Mouse (Mus musculus) ES-Bruce4 (cell line): ENCODE measurements around the gene Clcn6. TPM values are rescaled to one million over a fixed set of nuclear protein-coding genes. Genes with fewer than 3 reads are reported as not detected.
"Not testable (repeated sequence)": the region's sequence is repeated elsewhere in the genome, so short reads cannot be mapped to it uniquely, and the experiment has no call there.

Source experiments
- H3K27ac ChIP-seq: 2 replicates; pipeline ENCODE4 v1.5.1; 2012; ENCODE audit warnings: low read length, inconsistent platforms; ENCODE audit not compliant: insufficient read depth
- H3K27me3 ChIP-seq: 2 replicates; pipeline ENCODE4 v1.6.1; 2012; ENCODE audit warnings: mild to moderate bottlenecking, low read length, inconsistent platforms; ENCODE audit not compliant: control insufficient read depth, poor library complexity, insufficient read depth, severe bottlenecking
- H3K36me3 ChIP-seq: 2 replicates; pipeline ENCODE4 v1.6.1; 2012; ENCODE audit warnings: inconsistent platforms, mild to moderate bottlenecking, low read length, moderate library complexity; ENCODE audit not compliant: control insufficient read depth, poor library complexity, insufficient read depth, severe bottlenecking
- H3K4me1 ChIP-seq: one replicate; pipeline ENCODE4 v1.8.1; 2011; ENCODE audit warnings: low read length; ENCODE audit not compliant: control insufficient read depth, insufficient read depth
- H3K4me3 ChIP-seq: 2 replicates; pipeline ENCODE4 v1.5.1; 2011; ENCODE audit warnings: low read depth, mild to moderate bottlenecking, low read length
- H3K9ac ChIP-seq: 2 replicates; pipeline ENCODE4 v1.6.1; 2012; ENCODE audit warnings: low read depth, mild to moderate bottlenecking, inconsistent platforms; ENCODE audit not compliant: poor library complexity, severe bottlenecking
- H3K9me3 ChIP-seq: replicated peaks from 2 replicates; pipeline ENCODE4 v1.6.1; 2012; ENCODE audit warnings: mild to moderate bottlenecking, low read length, inconsistent platforms; ENCODE audit not compliant: control insufficient read depth, poor library complexity, insufficient read depth, severe bottlenecking
- CTCF ChIP-seq: IDR thresholded peaks from one replicate; pipeline ENCODE4 v1.8.1; 2011; ENCODE audit warnings: low read depth, low read length
- EP300 ChIP-seq: IDR thresholded peaks from 2 replicates; pipeline ENCODE4 v1.6.1; 2011; ENCODE audit warnings: low read depth, low read length; ENCODE audit not compliant: insufficient read depth
- POLR2A ChIP-seq: IDR thresholded peaks from one replicate; pipeline ENCODE4 v1.8.1; 2011; ENCODE audit warnings: low read length; ENCODE audit not compliant: insufficient read depth
- polyA plus RNA-seq: library from polyadenylated mRNA; stranded (reverse); fragments of >200 nt; gene quantifications from 2 replicates; pipeline ENCODE4 v1.2.4, GENCODE M21; 2011; ENCODE audit warnings: low read depth; ENCODE audit not compliant: missing spikeins, insufficient read depth, insufficient read length

Clcn6 gene
- polyA plus RNA-seq, 1 experiment = 16.7 TPM

DNA sequence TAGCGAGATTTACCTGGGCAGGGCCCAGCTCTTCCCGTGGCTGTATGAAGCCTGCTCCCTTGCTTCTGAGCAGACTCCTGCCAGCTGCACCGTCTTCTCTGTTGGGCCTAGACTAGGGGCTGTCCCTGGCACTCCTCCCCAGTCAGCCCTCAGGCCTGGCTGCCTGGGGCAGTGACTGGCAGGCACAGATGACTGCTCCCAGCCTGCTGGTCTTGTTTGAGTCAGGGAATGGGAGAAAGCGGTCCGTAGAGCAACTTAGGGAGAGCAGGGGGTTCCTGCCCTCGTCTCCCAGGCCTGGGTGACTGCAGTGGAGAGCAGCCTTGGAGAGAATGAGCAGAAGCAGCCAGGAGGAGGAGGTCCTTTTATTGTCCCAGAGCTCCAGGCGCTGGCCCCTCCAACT, 17.6 kb upstream of the Clcn6 start:
- H3K4me1 ChIP-seq = no peaks in the 10 kb centered on the region
- no peaks in the 10 kb centered on the region for H3K9me3 ChIP-seq
- H3K27me3 ChIP-seq = no peaks in the 10 kb centered on the region
- no peak overlapping the region for H3K9ac ChIP-seq
- TF ChIP-seq CTCF (no peak), POLR2A (no peak), EP300 (no peak)
- no peak overlapping the region for H3K27ac ChIP-seq
- H3K36me3 ChIP-seq = peaks cover 5% of the 10 kb centered on the region; the same call in 1 of the 2 replicates
- no peak overlapping the region for H3K4me3 ChIP-seq

- peaks cover 5% of the 10 kb centered on the region; the same call in 1 of the 2 replicates for H3K36me3 ChIP-seq
Observed at GRCm38 (mm10) chr4:148054961-148055695, 16.5 kb upstream of the Clcn6 start.

DNA sequence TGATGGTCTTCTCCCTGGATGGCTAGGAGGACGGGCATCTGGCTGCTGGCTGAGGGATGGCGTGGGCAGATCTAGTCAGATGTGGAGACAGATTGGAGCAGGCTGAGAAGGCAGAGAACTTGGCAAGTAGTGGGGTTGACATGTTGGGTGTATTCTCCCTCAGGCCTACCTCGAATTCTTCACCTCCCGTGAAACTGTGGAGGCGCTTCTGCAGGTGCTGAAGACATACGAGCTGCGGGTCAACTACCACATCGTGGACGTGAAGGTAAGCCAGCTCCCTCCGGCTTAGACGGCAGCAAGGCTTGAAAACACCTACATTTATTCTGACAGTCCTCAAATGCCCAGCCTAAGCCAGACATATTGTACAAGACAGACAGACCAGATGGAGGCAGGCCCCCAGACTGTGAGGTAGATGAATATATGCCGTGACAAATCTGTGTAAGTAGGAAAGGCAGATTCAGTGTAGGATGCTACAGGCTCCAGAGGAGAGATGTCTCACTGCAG, 14.8 kb upstream of the Clcn6 start:
- Histone ChIP-seq H3K9me3 (no peaks in the 10 kb centered on the region), H3K9ac (no peak overlapping the region), H3K36me3 (peaks cover 7% of the 10 kb centered on the region; the same call in 1 of the 2 replicates), H3K27ac (no peak overlapping the region), H3K4me1 (no peaks in the 10 kb centered on the region), H3K4me3 (no peak overlapping the region), H3K27me3 (no peaks in the 10 kb centered on the region)
- TF ChIP-seq CTCF = no peak
- no peak for TF ChIP-seq EP300
- no peak for TF ChIP-seq POLR2A

More at GRCm38 (mm10) chr4:148054961-148055695, 16.5 kb upstream of the Clcn6 start:
- no peaks in the 10 kb centered on the region for H3K4me1 ChIP-seq
- no peaks in the 10 kb centered on the region for H3K27me3 ChIP-seq
- no peak for TF ChIP-seq EP300
- no peak for TF ChIP-seq CTCF
- TF ChIP-seq POLR2A = no peak
- no peaks in the 10 kb centered on the region for H3K9me3 ChIP-seq
- H3K9ac ChIP-seq = no peak overlapping the region
- no peak overlapping the region for H3K4me3 ChIP-seq
- H3K27ac ChIP-seq = no peak overlapping the region

- no peaks in the 10 kb centered on the region for H3K4me1 ChIP-seq
- TF ChIP-seq POLR2A = no peak
- no peak for TF ChIP-seq CTCF
- no peak for TF ChIP-seq EP300
- H3K4me3 ChIP-seq = no peak overlapping the region
- H3K9ac ChIP-seq = no peak overlapping the region
- H3K9me3 ChIP-seq = no peaks in the 10 kb centered on the region
- no peak overlapping the region for H3K27ac ChIP-seq
- H3K27me3 ChIP-seq = no peaks in the 10 kb centered on the region
- H3K36me3 ChIP-seq = peaks cover 7% of the 10 kb centered on the region; the same call in 1 of the 2 replicates
Observed at GRCm38 (mm10) chr4:148052976-148053375, 14.4 kb upstream of the Clcn6 start.

GRCm38 (mm10) chr4:148051886-148052285, 13.3 kb upstream of the Clcn6 start:
- H3K4me1 ChIP-seq = no peaks in the 10 kb centered on the region
- TF ChIP-seq EP300 = no peak
- TF ChIP-seq POLR2A = no peak
- H3K36me3 ChIP-seq = peaks cover 7% of the 10 kb centered on the region; the same call in 1 of the 2 replicates
- no peak overlapping the region for H3K27ac ChIP-seq
- H3K27me3 ChIP-seq = no peaks in the 10 kb centered on the region
- no peak overlapping the region for H3K9ac ChIP-seq
- H3K4me3 ChIP-seq = no peak overlapping the region
- H3K9me3 ChIP-seq = no peaks in the 10 kb centered on the region

DNA sequence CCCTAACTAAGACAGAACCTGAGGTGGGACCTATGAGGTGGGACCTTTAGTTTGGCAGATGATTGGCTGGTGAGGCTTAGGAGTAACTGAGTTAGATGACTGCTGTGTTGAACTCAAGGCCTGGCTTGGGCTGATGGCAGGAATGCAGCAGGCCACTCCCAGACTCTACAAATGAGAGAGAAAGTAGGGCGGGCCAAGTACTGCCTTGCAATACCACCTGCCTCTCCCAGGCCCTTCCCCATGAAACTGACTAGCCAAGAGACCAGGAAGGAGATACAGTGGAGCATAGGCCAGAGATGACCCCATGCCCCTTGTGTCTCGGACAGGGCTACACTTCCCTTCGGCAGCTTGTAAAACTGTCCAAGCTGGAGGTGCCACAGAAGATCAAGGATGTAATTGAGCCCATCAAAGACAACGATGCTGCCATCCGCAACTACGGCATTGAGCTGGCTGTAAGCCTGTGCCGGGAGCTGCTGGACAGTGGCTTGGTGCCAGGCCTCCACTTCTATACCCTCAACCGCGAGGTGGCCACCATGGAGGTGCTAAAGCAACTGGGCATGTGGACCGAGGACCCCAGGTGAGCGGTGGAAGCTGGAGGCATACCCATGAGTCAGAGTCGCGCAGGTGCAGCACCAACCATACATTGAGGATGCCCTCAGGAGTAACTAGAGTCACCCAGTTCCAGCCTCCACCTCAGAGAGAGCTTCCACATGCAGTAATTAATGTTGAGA, 12.6 kb upstream of the Clcn6 start:
- H3K9ac ChIP-seq = no peak overlapping the region
- H3K9me3 ChIP-seq = no peaks in the 10 kb centered on the region
- no peak overlapping the region for H3K4me3 ChIP-seq
- H3K27ac ChIP-seq = no peak overlapping the region
- no peaks in the 10 kb centered on the region for H3K27me3 ChIP-seq
- no peaks in the 10 kb centered on the region for H3K4me1 ChIP-seq
- TF ChIP-seq POLR2A = no peak
- TF ChIP-seq CTCF = no peak
- TF ChIP-seq EP300 = no peak
- H3K36me3 ChIP-seq = peaks cover 7% of the 10 kb centered on the region; the same call in 1 of the 2 replicates

DNA sequence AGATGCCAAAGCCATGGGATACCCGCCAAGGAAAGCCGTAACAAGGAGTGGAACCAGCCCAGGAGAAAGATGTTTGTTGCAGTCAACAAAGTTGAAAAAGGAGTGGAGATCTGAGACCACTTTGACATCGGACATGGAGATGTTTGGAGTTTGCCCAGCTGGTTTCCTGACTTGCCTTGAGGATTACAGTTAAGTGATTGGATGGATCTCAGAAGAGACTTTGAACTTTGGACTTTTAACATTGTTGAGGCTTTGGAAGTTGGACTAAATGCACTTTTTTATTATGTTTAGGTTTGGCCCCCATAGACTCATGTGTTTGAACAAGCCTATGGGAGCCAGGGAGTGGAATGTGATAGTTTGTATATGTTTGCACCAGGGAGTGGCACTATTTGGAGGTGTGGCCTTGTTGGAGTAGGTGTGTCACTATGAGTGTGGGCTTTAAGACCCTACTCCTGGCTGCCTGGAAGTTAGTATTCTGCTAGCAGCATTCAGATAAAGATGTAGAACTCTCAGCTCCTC, 11.8 kb upstream of the Clcn6 start:
- not testable (repeated sequence) for H3K9ac ChIP-seq, H3K4me1 ChIP-seq, H3K27ac ChIP-seq, H3K27me3 ChIP-seq, H3K9me3 ChIP-seq, H3K36me3 ChIP-seq, H3K4me3 ChIP-seq
